Mouse (Mus musculus): ENCODE data around the gene Sorl1.
"Not testable (repeated sequence)": the region's sequence is repeated elsewhere in the genome, so short reads cannot be mapped to it uniquely, and the experiment has no call there.

Sorl1 gene

GRCm38 (mm10) chr9:42091561-42091960, 32.5 kb downstream of the Sorl1 start:
- DNase-seq, result no peak

- DNase-seq, result no peak
These were observed 36.2 kb downstream of the Sorl1 start for GRCm38 (mm10) chr9:42087921-42088320.

- DNase-seq, result no peak
These were observed 38.1 kb downstream of the Sorl1 start for GRCm38 (mm10) chr9:42085970-42086369.

GRCm38 (mm10) chr9:42083661-42084067, 40.4 kb downstream of the Sorl1 start:
- DNase-seq, result no peak

GRCm38 (mm10) chr9:42081681-42082530, 42.2 kb downstream of the Sorl1 start:
- no peak for DNase-seq

- peak in 1 of 2 experiments; percentile 41 for DNase-seq
These were observed 43.4 kb downstream of the Sorl1 start for GRCm38 (mm10) chr9:42080671-42081070.

- no peak for DNase-seq
These were observed 46.8 kb downstream of the Sorl1 start for GRCm38 (mm10) chr9:42077112-42077845.

- DNase-seq, result no peak
These were observed 47.7 kb downstream of the Sorl1 start for GRCm38 (mm10) chr9:42076256-42076849.

GRCm38 (mm10) chr9:42075241-42075640, 48.9 kb downstream of the Sorl1 start:
- no peak for DNase-seq

GRCm38 (mm10) chr9:42072010-42072409, 52.1 kb downstream of the Sorl1 start:
- DNase-seq, result no peak

- DNase-seq, result no peak
These were observed 53.2 kb downstream of the Sorl1 start for GRCm38 (mm10) chr9:42070856-42071255.

- no peak for DNase-seq
These were observed 54.6 kb downstream of the Sorl1 start for GRCm38 (mm10) chr9:42069471-42069870.

GRCm38 (mm10) chr9:42067950-42068349, 56.1 kb downstream of the Sorl1 start:
- DNase-seq, result no peak

- DNase-seq, result no peak
These were observed 58.3 kb downstream of the Sorl1 start for GRCm38 (mm10) chr9:42065756-42066155.

- no peak for DNase-seq
These were observed 60.7 kb downstream of the Sorl1 start for GRCm38 (mm10) chr9:42063391-42063790.

GRCm38 (mm10) chr9:42062269-42062668, 61.8 kb downstream of the Sorl1 start:
- DNase-seq, result no peak

GRCm38 (mm10) chr9:42059006-42059405, 65.1 kb downstream of the Sorl1 start:
- not testable (repeated sequence) for DNase-seq

- DNase-seq, result no peak
These were observed 67.5 kb downstream of the Sorl1 start for GRCm38 (mm10) chr9:42056591-42056990.

GRCm38 (mm10) chr9:42055378-42055777, 68.7 kb downstream of the Sorl1 start:
- peak in 1 of 2 experiments; percentile 51 for DNase-seq

GRCm38 (mm10) chr9:42054339-42055272, 69.5 kb downstream of the Sorl1 start:
- DNase-seq, result peak; percentile 77 to 86

- no peak for DNase-seq
These were observed 70.4 kb downstream of the Sorl1 start for GRCm38 (mm10) chr9:42053591-42054190.

Measured in kidney, postnatal 4 days (tissue).